ENCODE assay signal across 8 mouse cellular contexts in genomic region chr1:86154133-86154823, GRCm38 (mm10). TPM values are rescaled to one million over a fixed set of nuclear protein-coding genes. Genes with fewer than 3 reads are reported as not detected.
A peak's percentile ranks its signal among the peaks of the same experiment; 100 is the strongest.
DNase-seq lines count a peak whose midpoint lies in the region; ATAC-seq lines count a peak whose summit lies in the region.

Gene Armc9, plus strand, starts transcription at chr1:86154780.

- no peaks in the 10 kb centered on the region for H3K27me3 ChIP-seq in forebrain, embryonic 11.5 days (ENCODE audit: control insufficient read depth, insufficient read depth, low read length)
- H3K27me3 ChIP-seq in heart, embryonic 16.5 days (ENCODE audit: control insufficient read depth, insufficient read depth, low read length): no peaks in the 10 kb centered on the region
- no peaks in the 10 kb centered on the region for H3K27me3 ChIP-seq in liver, embryonic 15.5 days
- H3K27me3 ChIP-seq in neural tube, embryonic 12.5 days (replicated peaks): no peaks in the 10 kb centered on the region

- H3K4me3 ChIP-seq in forebrain, embryonic 11.5 days (ENCODE audit: low read depth, low read length): peak within 1 kb of the TSS; percentile 81
- peak within 1 kb of the TSS; percentile 95 for H3K4me3 ChIP-seq in heart, embryonic 16.5 days (ENCODE audit: low read length)
- peak within 1 kb of the TSS; percentile 68 for H3K4me3 ChIP-seq in liver, embryonic 15.5 days (replicated peaks)
- peak within 1 kb of the TSS; percentile 81 for H3K4me3 ChIP-seq in neural tube, embryonic 12.5 days

- ATAC-seq in forebrain, embryonic 11.5 days (replicated peaks; ENCODE audit: low FRiP score): peak; percentile 100
- ATAC-seq in heart, embryonic 16.5 days (replicated peaks; ENCODE audit: extremely low read depth, insufficient read depth, low FRiP score): peak; percentile 99
- peak; percentile 99 for ATAC-seq in liver, embryonic 15.5 days (ENCODE audit: insufficient read depth)
- peak; percentile 100 for ATAC-seq in neural tube, embryonic 12.5 days (ENCODE audit: low FRiP score, low read depth)

- peak within 1 kb of the TSS; percentile 73 for H3K9ac ChIP-seq in forebrain, embryonic 11.5 days (ENCODE audit: low read length)
- peak within 1 kb of the TSS; percentile 83 for H3K9ac ChIP-seq in heart, embryonic 16.5 days (ENCODE audit: low read length)
- peak within 1 kb of the TSS; percentile 61 for H3K9ac ChIP-seq in liver, embryonic 15.5 days
- H3K9ac ChIP-seq in neural tube, embryonic 12.5 days: peak within 1 kb of the TSS; percentile 82

- no peaks in the 10 kb centered on the region for H3K9me3 ChIP-seq in forebrain, embryonic 11.5 days (ENCODE audit: control insufficient read depth, low read length)
- H3K9me3 ChIP-seq in heart, embryonic 16.5 days (replicated peaks; ENCODE audit: control insufficient read depth, low read length): no peaks in the 10 kb centered on the region
- no peaks in the 10 kb centered on the region for H3K9me3 ChIP-seq in liver, embryonic 15.5 days (replicated peaks)
- H3K9me3 ChIP-seq in neural tube, embryonic 12.5 days: no peaks in the 10 kb centered on the region

- no peaks in the 10 kb centered on the region for H3K36me3 ChIP-seq in forebrain, embryonic 11.5 days (ENCODE audit: control insufficient read depth, insufficient read depth, low read length)
- H3K36me3 ChIP-seq in heart, embryonic 16.5 days (ENCODE audit: control insufficient read depth, insufficient read depth): no peaks in the 10 kb centered on the region
- H3K36me3 ChIP-seq in liver, embryonic 15.5 days (replicated peaks): 0 out of 2 replicates have a peak, but pooled peaks cover 6% of the 10 kb centered on the region
- H3K36me3 ChIP-seq in neural tube, embryonic 12.5 days: no peaks in the 10 kb centered on the region; the same call in 1 of the 2 replicates

- H3K4me2 ChIP-seq in forebrain, embryonic 11.5 days (ENCODE audit: low read depth, low read length, severe bottlenecking): peak within 1 kb of the TSS; percentile 68
- peak within 1 kb of the TSS; percentile 88 for H3K4me2 ChIP-seq in heart, embryonic 16.5 days (ENCODE audit: low read depth, low read length)
- H3K4me2 ChIP-seq in liver, embryonic 15.5 days: peak within 1 kb of the TSS; percentile 84
- peak within 1 kb of the TSS; percentile 81 for H3K4me2 ChIP-seq in neural tube, embryonic 12.5 days (replicated peaks)

- DNase-seq in CD8-positive naive resting alpha-beta T cell, adult 2 months (ENCODE audit: low read depth in 2 of 2, low spot score in 2 of 2): peak; percentile 93 to 94
- DNase-seq in c-Kit-positive CD71-negative TER-119-negative erythroid progenitor cells, embryonic 14.5 days (ENCODE audit: low read depth): peak; percentile 90
- DNase-seq in forebrain, embryonic 11.5 days (ENCODE audit: low spot score): peak; percentile 96
- peak; percentile 97 to 98 for DNase-seq in kidney, postnatal 36 days
- peak; percentile 97 for DNase-seq in telencephalon, adult 2 months (ENCODE audit: low read depth, low spot score)

- H3K4me1 ChIP-seq in forebrain, embryonic 11.5 days (replicated peaks; ENCODE audit: control insufficient read depth, insufficient read depth, low read length): peaks cover 6% of the 10 kb centered on the region; the same call in 1 of the 2 replicates
- peaks cover 10% of the 10 kb centered on the region for H3K4me1 ChIP-seq in heart, embryonic 16.5 days (ENCODE audit: control insufficient read depth, insufficient read depth, low read length)
- peaks cover 50% of the 10 kb centered on the region for H3K4me1 ChIP-seq in liver, embryonic 15.5 days (replicated peaks)
- peaks cover 18% of the 10 kb centered on the region for H3K4me1 ChIP-seq in neural tube, embryonic 12.5 days

- WGBS in forebrain, embryonic 11.5 days: 3% methylated on average over 40 of the region's 40 CpGs
- 3% methylated on average over 40 of the region's 40 CpGs for WGBS in heart, embryonic 16.5 days
- WGBS in liver, embryonic 15.5 days (ENCODE audit: insufficient replicate concordance): 2% methylated on average over 40 of the region's 40 CpGs
- WGBS in neural tube, embryonic 12.5 days: 4% methylated on average over 40 of the region's 40 CpGs

- peak within 1 kb of the TSS; percentile 34; the same call in 1 of the 2 replicates for H3K27ac ChIP-seq in forebrain, embryonic 11.5 days (ENCODE audit: low read depth, low read length)
- H3K27ac ChIP-seq in heart, embryonic 16.5 days (ENCODE audit: low read length): peak within 1 kb of the TSS; percentile 76
- peak within 1 kb of the TSS; percentile 91 for H3K27ac ChIP-seq in liver, embryonic 15.5 days (replicated peaks)
- H3K27ac ChIP-seq in neural tube, embryonic 12.5 days: no peak within 1 kb of the TSS

RNA-seq across cellular contexts. Expression of gene Armc9, which starts in this region (rescaled TPM):
- polyA plus RNA-seq in forebrain, embryonic 11.5 days (2014; fragmentation: Nextera tagmentation; extraction: Ambion mirVana): 40.8 and 41.9 TPM in 2 replicates
- 12.1 and 12.4 TPM in 2 replicates for polyA plus RNA-seq in heart, embryonic 16.5 days (2015; fragmentation: Nextera tagmentation; extraction: Ambion mirVana)
- polyA plus RNA-seq in liver, embryonic 15.5 days (2015; fragmentation: Nextera tagmentation; extraction: Ambion mirVana): 8.9 and 9.3 TPM in 2 replicates
- 36.7 and 37.0 TPM in 2 replicates for polyA plus RNA-seq in neural tube, embryonic 12.5 days (2016; fragmentation: Nextera tagmentation; extraction: Ambion mirVana)
